Mouse (Mus musculus) heart, embryonic 15.5 days (tissue): ENCODE measurements at regions not wholly inside any gene's neighbourhood (a gene's known extent, or its start where the extent isn't known, plus 50 kb on each side); places are given as distances from the start of the nearest gene placed in this dataset.
A peak's percentile ranks its signal among the peaks of the same experiment; 100 is the strongest.

ENCODE experiments used
- ATAC-seq: fragments of 200-750 bp; cut with Nextera tagmentation; replicated peaks from 2 replicates; pipeline ENCODE4 v1.8.0; 2017; ENCODE audit warnings: low read depth, moderate TSS enrichment; ENCODE audit not compliant: insufficient number of reproducible peaks, insufficient read depth, low FRiP score
- H3K27ac ChIP-seq: fragments of 300-500 bp; sonication (generic); 2 replicates; pipeline ENCODE4 v1.5.1; 2015; ENCODE audit warnings: mild to moderate bottlenecking, inconsistent platforms
- H3K27me3 ChIP-seq: fragments of 300-500 bp; sonication (generic); 2 replicates; pipeline ENCODE4 v1.6.1; 2015; ENCODE audit warnings: inconsistent platforms
- H3K36me3 ChIP-seq: fragments of 300-500 bp; sonication (generic); 2 replicates; pipeline ENCODE4 v1.6.1; 2015; ENCODE audit warnings: mild to moderate bottlenecking, inconsistent platforms
- H3K4me1 ChIP-seq: fragments of 300-500 bp; sonication (generic); replicated peaks from 2 replicates; pipeline ENCODE4 v1.6.1; 2015; ENCODE audit warnings: inconsistent platforms
- H3K4me2 ChIP-seq: fragments of 300-500 bp; sonication (generic); 2 replicates; pipeline ENCODE4 v1.6.1; 2015; ENCODE audit warnings: inconsistent platforms, mild to moderate bottlenecking, moderate library complexity
- H3K4me3 ChIP-seq: fragments of 300-500 bp; sonication (generic); 2 replicates; pipeline ENCODE4 v1.5.1; 2015; ENCODE audit warnings: mild to moderate bottlenecking, inconsistent platforms
- H3K9ac ChIP-seq: fragments of 300-500 bp; sonication (generic); 2 replicates; pipeline ENCODE4 v1.6.1; 2015; ENCODE audit warnings: mild to moderate bottlenecking, inconsistent platforms
- H3K9me3 ChIP-seq: fragments of 300-500 bp; sonication (generic); replicated peaks from 2 replicates; pipeline ENCODE4 v1.6.1; 2016; ENCODE audit warnings: inconsistent platforms
- WGBS: fragments of 180-500 bp; shearing (Covaris S2); methylation state at CpG from one replicate; pipeline ENCODE4 v1.1.7; 2015; ENCODE audit warnings: mixed read lengths; 5-methylcytosine and 5-hydroxymethylcytosine counted together

- H3K27ac ChIP-seq, result no peak overlapping the region
- H3K36me3 ChIP-seq, result no peaks in the 10 kb centered on the region
- no peaks in the 10 kb centered on the region for H3K27me3 ChIP-seq
- no peak overlapping the region for H3K4me2 ChIP-seq
- no peaks in the 10 kb centered on the region for H3K4me1 ChIP-seq
- 73% methylated on average over 5 of the region's 5 CpGs for WGBS
- H3K9me3 ChIP-seq, result no peaks in the 10 kb centered on the region
- ATAC-seq, result no peak
- H3K4me3 ChIP-seq, result no peak overlapping the region
- H3K9ac ChIP-seq, result no peak overlapping the region
Observed at GRCm38 (mm10) chr3:143614895-143615294, 590.1 kb downstream of the Lmo4 start.

GRCm38 (mm10) chr3:143614004-143614403, 591.0 kb downstream of the Lmo4 start:
- Histone ChIP-seq H3K27me3 (no peaks in the 10 kb centered on the region), H3K9me3 (no peaks in the 10 kb centered on the region), H3K4me2 (no peak overlapping the region), H3K27ac (no peak overlapping the region), H3K36me3 (no peaks in the 10 kb centered on the region), H3K4me3 (no peak overlapping the region), H3K9ac (no peak overlapping the region), H3K4me1 (no peaks in the 10 kb centered on the region)
- no peak for ATAC-seq
- 88% methylated on average over 3 of the region's 3 CpGs for WGBS

DNA sequence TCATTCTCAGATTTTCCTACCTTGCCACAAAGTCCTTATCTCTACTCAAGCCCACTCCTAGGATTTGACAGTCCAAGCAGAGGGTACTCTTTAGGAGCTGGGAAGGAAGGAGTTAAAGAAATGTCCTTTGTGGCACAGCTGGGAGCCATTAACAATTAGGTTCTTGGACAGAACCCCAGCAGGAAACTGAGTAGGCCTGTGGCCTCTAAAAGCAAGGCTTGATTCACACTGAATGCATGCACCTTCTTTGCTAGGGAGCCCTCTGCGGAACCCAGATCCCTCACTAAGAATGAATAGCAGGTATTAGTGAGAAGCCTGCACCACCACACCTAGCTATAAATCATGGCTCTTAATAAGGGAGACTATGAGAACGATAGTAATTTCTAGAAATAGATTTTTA, 595.3 kb downstream of the Lmo4 start:
- H3K9me3 ChIP-seq, result no peaks in the 10 kb centered on the region
- no peak overlapping the region for H3K27ac ChIP-seq
- H3K36me3 ChIP-seq, result no peaks in the 10 kb centered on the region
- H3K27me3 ChIP-seq, result no peaks in the 10 kb centered on the region
- H3K4me1 ChIP-seq, result no peaks in the 10 kb centered on the region
- 51% methylated on average over 2 of the region's 2 CpGs for WGBS
- no peak; the same call in 1 of the 2 replicates for ATAC-seq
- H3K4me3 ChIP-seq, result no peak overlapping the region
- no peak overlapping the region for H3K4me2 ChIP-seq
- H3K9ac ChIP-seq, result no peak overlapping the region

- Histone ChIP-seq H3K36me3 (no peaks in the 10 kb centered on the region), H3K9ac (no peak overlapping the region), H3K4me3 (no peak overlapping the region), H3K4me2 (no peak overlapping the region), H3K4me1 (peaks cover 11% of the 10 kb centered on the region), H3K9me3 (no peaks in the 10 kb centered on the region), H3K27ac (no peak overlapping the region), H3K27me3 (no peaks in the 10 kb centered on the region)
- 43% methylated on average over 2 of the region's 2 CpGs for WGBS
- no peak for ATAC-seq
Observed at GRCm38 (mm10) chr3:143599120-143599519, 605.9 kb downstream of the Lmo4 start.

GRCm38 (mm10) chr3:143596949-143597593, 607.9 kb downstream of the Lmo4 start:
- Histone ChIP-seq H3K4me2 (no peak overlapping the region), H3K27ac (no peak overlapping the region), H3K9ac (no peak overlapping the region), H3K4me3 (no peak overlapping the region), H3K9me3 (no peaks in the 10 kb centered on the region), H3K4me1 (peaks cover 11% of the 10 kb centered on the region), H3K36me3 (no peaks in the 10 kb centered on the region), H3K27me3 (no peaks in the 10 kb centered on the region)
- no peak for ATAC-seq
- WGBS, result 22% methylated on average over 11 of the region's 11 CpGs

GRCm38 (mm10) chr3:143596011-143596683, 608.9 kb downstream of the Lmo4 start:
- Histone ChIP-seq H3K9ac (no peak overlapping the region), H3K4me1 (peaks cover 11% of the 10 kb centered on the region)
- 73% methylated on average over 5 of the region's 5 CpGs for WGBS

DNA sequence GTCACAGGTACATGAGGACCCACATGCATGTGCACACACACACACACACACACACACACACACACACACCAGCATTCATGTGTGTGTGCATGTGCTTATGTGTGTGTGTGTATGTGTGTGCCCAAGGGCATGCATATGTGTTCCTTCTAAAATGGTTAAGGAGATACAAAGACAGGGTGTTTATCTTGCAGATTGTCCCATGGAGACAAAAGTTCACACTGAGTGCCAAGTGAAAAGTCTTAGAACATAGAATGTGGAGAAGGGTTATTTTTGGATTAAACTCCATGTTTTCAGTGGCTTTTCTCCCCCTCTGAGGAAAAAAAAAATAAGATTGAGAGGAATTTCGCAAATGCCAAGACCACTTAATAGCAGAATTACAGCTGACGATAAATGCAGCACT, 609.9 kb downstream of the Lmo4 start:
- H3K27ac ChIP-seq, result no peak overlapping the region
- ATAC-seq, result no peak
- H3K4me1 ChIP-seq, result peaks cover 11% of the 10 kb centered on the region
- H3K27me3 ChIP-seq, result no peaks in the 10 kb centered on the region
- no peaks in the 10 kb centered on the region for H3K36me3 ChIP-seq
- H3K9me3 ChIP-seq, result no peaks in the 10 kb centered on the region
- WGBS, result 65% methylated on average over 2 of the region's 2 CpGs
- no peak overlapping the region for H3K9ac ChIP-seq
- no peak overlapping the region for H3K4me2 ChIP-seq
- no peak overlapping the region for H3K4me3 ChIP-seq

More at GRCm38 (mm10) chr3:143596011-143596683, 608.9 kb downstream of the Lmo4 start:
- no peaks in the 10 kb centered on the region for H3K27me3 ChIP-seq
- H3K27ac ChIP-seq, result no peak overlapping the region
- no peaks in the 10 kb centered on the region for H3K9me3 ChIP-seq
- no peak overlapping the region for H3K4me2 ChIP-seq
- no peaks in the 10 kb centered on the region for H3K36me3 ChIP-seq
- H3K4me3 ChIP-seq, result no peak overlapping the region
- no peak for ATAC-seq

- H3K27me3 ChIP-seq, result no peaks in the 10 kb centered on the region
Observed at GRCm38 (mm10) chr3:143594676-143595075, 610.3 kb downstream of the Lmo4 start.

GRCm38 (mm10) chr3:143586653-143587052, 618.4 kb downstream of the Lmo4 start:
- 87% methylated on average over 5 of the region's 5 CpGs for WGBS
- Histone ChIP-seq H3K9me3 (no peaks in the 10 kb centered on the region), H3K36me3 (no peaks in the 10 kb centered on the region), H3K27me3 (no peaks in the 10 kb centered on the region), H3K9ac (no peak overlapping the region), H3K4me1 (no peaks in the 10 kb centered on the region), H3K4me3 (no peak overlapping the region), H3K4me2 (no peak overlapping the region), H3K27ac (no peak overlapping the region)
- no peak for ATAC-seq

More at GRCm38 (mm10) chr3:143594676-143595075, 610.3 kb downstream of the Lmo4 start:
- Histone ChIP-seq H3K9ac (no peak overlapping the region), H3K4me2 (no peak overlapping the region), H3K9me3 (no peaks in the 10 kb centered on the region), H3K4me3 (no peak overlapping the region), H3K4me1 (peaks cover 11% of the 10 kb centered on the region), H3K36me3 (no peaks in the 10 kb centered on the region), H3K27ac (no peak overlapping the region)
- ATAC-seq, result no peak
- 57% methylated on average over 7 of the region's 7 CpGs for WGBS

DNA sequence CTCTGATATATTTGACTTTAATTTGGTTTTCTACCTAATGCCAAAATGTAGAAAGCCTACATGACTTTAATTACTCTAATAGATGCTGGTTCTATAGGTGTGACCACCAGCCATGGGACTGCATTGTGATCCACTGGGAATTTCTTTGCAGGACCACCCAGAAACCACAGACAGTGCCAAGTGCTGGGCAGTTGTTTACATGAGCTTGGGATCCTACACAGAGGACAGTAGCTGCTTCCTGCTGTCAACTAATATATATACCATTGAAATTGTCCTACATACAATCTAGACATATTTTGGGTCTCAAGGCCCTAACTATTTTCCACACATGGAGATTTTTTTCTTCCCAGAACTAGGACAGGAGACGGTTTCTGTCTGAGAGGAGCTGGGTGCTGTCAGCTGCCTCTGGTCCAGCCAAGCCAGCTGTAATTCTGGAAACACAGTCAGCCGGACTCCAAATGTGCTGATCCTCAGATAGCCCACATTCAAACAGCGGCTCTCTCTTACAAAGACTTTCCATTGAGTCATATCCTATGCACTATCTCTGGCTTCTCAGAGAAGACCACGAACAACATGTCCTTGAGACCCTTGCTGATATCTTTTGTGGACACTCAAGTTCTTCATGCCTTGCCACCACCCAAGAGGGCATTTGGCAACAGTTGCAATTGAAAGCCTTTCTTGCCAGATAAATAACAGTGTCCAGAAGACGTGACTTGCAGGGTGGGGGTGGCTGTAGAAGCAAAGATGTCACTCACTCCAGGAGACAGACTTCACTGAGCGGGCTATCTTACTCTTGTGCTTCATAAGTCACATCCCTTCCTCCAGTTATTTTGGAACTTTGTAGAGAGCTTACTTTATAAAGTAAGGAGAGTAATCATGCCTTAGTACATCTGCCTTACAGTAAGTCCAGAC, 620.1 kb downstream of the Lmo4 start:
- Histone ChIP-seq H3K27me3 (no peaks in the 10 kb centered on the region), H3K9ac (no peak overlapping the region), H3K9me3 (no peaks in the 10 kb centered on the region), H3K27ac (no peak overlapping the region), H3K4me2 (no peak overlapping the region), H3K4me1 (no peaks in the 10 kb centered on the region), H3K4me3 (no peak overlapping the region), H3K36me3 (no peaks in the 10 kb centered on the region)
- WGBS, result 38% methylated on average over 6 of the region's 6 CpGs
- ATAC-seq, result peak; percentile 83

DNA sequence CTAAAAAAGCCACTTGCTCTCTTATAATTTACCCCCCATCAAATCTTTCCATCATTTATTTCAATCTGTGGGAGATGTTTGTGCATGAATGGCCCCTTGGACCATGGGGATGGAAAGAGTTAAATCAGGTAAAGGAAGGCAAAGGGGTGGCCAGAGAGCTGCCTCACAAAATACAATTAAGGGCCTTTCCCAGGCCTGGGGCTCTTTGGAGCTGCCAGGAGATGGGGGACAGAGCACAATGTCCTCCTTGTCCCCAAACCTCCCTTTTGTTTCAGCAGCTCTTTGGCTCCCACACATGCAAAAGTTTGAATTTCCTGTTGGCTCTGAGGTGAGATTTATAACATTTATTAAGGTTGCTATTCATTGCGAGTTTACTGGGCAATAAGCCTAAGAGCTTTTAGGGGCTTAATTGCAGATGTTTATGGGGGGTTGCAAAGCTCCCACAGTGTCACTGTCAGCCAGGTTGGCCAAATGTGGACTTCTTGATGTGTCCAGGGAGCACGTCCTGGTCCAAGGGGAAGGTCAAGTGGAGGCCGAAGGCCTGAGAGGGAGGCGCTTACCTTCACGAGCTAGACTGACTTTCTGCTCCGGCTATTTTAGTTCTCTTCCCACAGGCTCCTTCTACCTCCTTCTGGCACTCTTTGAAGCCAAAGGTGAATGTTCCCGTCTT, 628.5 kb downstream of the Lmo4 start:
- Histone ChIP-seq H3K4me2 (no peak overlapping the region), H3K4me1 (peaks cover 5% of the 10 kb centered on the region; the same call in 1 of the 2 replicates), H3K9me3 (no peaks in the 10 kb centered on the region), H3K27ac (no peak overlapping the region), H3K9ac (no peak overlapping the region), H3K4me3 (no peak overlapping the region), H3K27me3 (no peaks in the 10 kb centered on the region), H3K36me3 (no peaks in the 10 kb centered on the region)
- no peak for ATAC-seq
- 69% methylated on average over 7 of the region's 7 CpGs for WGBS
